Mouse (Mus musculus) ES-Bruce4 (cell line): ENCODE data around the gene Acin1. TPM values are rescaled to one million over a fixed set of nuclear protein-coding genes. Genes with fewer than 3 reads are reported as not detected.

ENCODE experiments used
- H3K27ac ChIP-seq: 2 replicates; pipeline ENCODE4 v1.5.1; 2012; ENCODE audit warnings: low read length, inconsistent platforms; ENCODE audit not compliant: insufficient read depth
- H3K27me3 ChIP-seq: 2 replicates; pipeline ENCODE4 v1.6.1; 2012; ENCODE audit warnings: mild to moderate bottlenecking, low read length, inconsistent platforms; ENCODE audit not compliant: control insufficient read depth, poor library complexity, insufficient read depth, severe bottlenecking
- H3K36me3 ChIP-seq: 2 replicates; pipeline ENCODE4 v1.6.1; 2012; ENCODE audit warnings: inconsistent platforms, mild to moderate bottlenecking, low read length, moderate library complexity; ENCODE audit not compliant: control insufficient read depth, poor library complexity, insufficient read depth, severe bottlenecking
- H3K4me1 ChIP-seq: one replicate; pipeline ENCODE4 v1.8.1; 2011; ENCODE audit warnings: low read length; ENCODE audit not compliant: control insufficient read depth, insufficient read depth
- H3K4me3 ChIP-seq: 2 replicates; pipeline ENCODE4 v1.5.1; 2011; ENCODE audit warnings: low read depth, mild to moderate bottlenecking, low read length
- H3K9ac ChIP-seq: 2 replicates; pipeline ENCODE4 v1.6.1; 2012; ENCODE audit warnings: low read depth, mild to moderate bottlenecking, inconsistent platforms; ENCODE audit not compliant: poor library complexity, severe bottlenecking
- H3K9me3 ChIP-seq: replicated peaks from 2 replicates; pipeline ENCODE4 v1.6.1; 2012; ENCODE audit warnings: mild to moderate bottlenecking, low read length, inconsistent platforms; ENCODE audit not compliant: control insufficient read depth, poor library complexity, insufficient read depth, severe bottlenecking
- CTCF ChIP-seq: IDR thresholded peaks from one replicate; pipeline ENCODE4 v1.8.1; 2011; ENCODE audit warnings: low read depth, low read length
- EP300 ChIP-seq: IDR thresholded peaks from 2 replicates; pipeline ENCODE4 v1.6.1; 2011; ENCODE audit warnings: low read depth, low read length; ENCODE audit not compliant: insufficient read depth
- POLR2A ChIP-seq: IDR thresholded peaks from one replicate; pipeline ENCODE4 v1.8.1; 2011; ENCODE audit warnings: low read length; ENCODE audit not compliant: insufficient read depth
- polyA plus RNA-seq: library from polyadenylated mRNA; stranded (reverse); fragments of >200 nt; gene quantifications from 2 replicates; pipeline ENCODE4 v1.2.4, GENCODE M21; 2011; ENCODE audit warnings: low read depth; ENCODE audit not compliant: missing spikeins, insufficient read depth, insufficient read length

Acin1 gene
- polyA plus RNA-seq, 1 experiment: 299 TPM

- H3K9me3 ChIP-seq: no peaks in the 10 kb centered on the region
- no peaks in the 10 kb centered on the region for H3K36me3 ChIP-seq
- no peak overlapping the region for H3K27ac ChIP-seq
- peak overlapping the region; percentile 60 for H3K9ac ChIP-seq
- H3K4me1 ChIP-seq: peaks cover 6% of the 10 kb centered on the region
- TF ChIP-seq EP300: no peak
- TF ChIP-seq POLR2A: no peak
- no peak for TF ChIP-seq CTCF
- H3K27me3 ChIP-seq: no peaks in the 10 kb centered on the region
- H3K4me3 ChIP-seq: peak overlapping the region; percentile 44
These were observed 91.9 kb downstream of the Acin1 start for GRCm38 (mm10) chr14:54594631-54595414.

- Histone ChIP-seq H3K27me3 (no peaks in the 10 kb centered on the region), H3K36me3 (no peaks in the 10 kb centered on the region), H3K9me3 (no peaks in the 10 kb centered on the region), H3K27ac (no peak overlapping the region), H3K4me1 (peaks cover 6% of the 10 kb centered on the region), H3K9ac (no peak overlapping the region), H3K4me3 (no peak overlapping the region)
- TF ChIP-seq CTCF (peak; percentile 61), EP300 (no peak)
These were observed 92.7 kb downstream of the Acin1 start for GRCm38 (mm10) chr14:54594055-54594454.

DNA sequence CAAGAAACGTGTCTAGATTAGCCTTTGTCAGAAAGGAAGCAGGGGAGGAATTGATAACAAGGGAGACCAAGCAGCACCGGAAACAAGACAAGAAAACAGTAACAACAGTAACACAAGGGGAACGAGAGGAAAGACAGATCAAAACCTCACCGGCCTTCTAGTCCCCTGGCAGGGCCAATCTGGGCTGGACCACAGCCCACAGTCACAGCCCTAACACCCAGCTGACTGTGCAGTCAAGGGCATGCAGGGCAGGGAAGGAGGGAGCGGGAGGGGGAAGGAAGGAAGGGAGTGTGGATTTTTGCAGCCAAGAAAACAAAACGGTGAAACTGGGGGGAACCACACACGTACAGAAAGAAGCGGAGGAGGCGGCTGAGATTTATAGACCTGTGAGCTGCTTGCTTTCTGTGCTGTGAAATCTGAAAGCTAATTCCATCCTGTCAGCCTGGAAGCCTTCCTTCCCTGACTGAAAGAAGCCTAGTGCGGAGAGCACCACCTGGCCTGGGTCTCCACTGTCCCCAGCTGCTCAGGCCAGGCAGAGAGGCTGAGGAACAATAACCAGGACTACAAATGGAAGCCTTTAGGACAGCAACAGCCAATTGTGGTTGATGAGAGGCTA is 94.3 kb downstream of the Acin1 start:
- H3K9ac ChIP-seq: no peak overlapping the region
- H3K27ac ChIP-seq: 0 out of 2 replicates have a peak overlapping the region, but pooled peaks have one; percentile 17
- TF ChIP-seq EP300 (no peak), POLR2A (no peak), CTCF (no peak)
- no peaks in the 10 kb centered on the region for H3K9me3 ChIP-seq
- no peaks in the 10 kb centered on the region for H3K36me3 ChIP-seq
- H3K4me1 ChIP-seq: peaks cover 6% of the 10 kb centered on the region
- no peaks in the 10 kb centered on the region for H3K27me3 ChIP-seq
- no peak overlapping the region for H3K4me3 ChIP-seq

Other genes starting within 250 kb of the Acin1 start
- gene Lrp10, start 222.8 kb downstream of the Acin1 start, polyA plus RNA-seq: 22.9 and 25.8 TPM in 2 replicates
- 2.6 and 4.0 TPM in 2 replicates for gene Rem2, start 210.8 kb downstream of the Acin1 start, polyA plus RNA-seq
- 165 and 183 TPM in 2 replicates for gene Prmt5, start 169.4 kb downstream of the Acin1 start, polyA plus RNA-seq
- 68.6 and 72.3 TPM in 2 replicates for gene Haus4, start 132.3 kb downstream of the Acin1 start, polyA plus RNA-seq
- 112 TPM in 2 replicates for gene Ajuba, start 109.4 kb downstream of the Acin1 start, polyA plus RNA-seq
- 8.4 and 9.2 TPM in 2 replicates for gene 4931414P19Rik, start 80.9 kb downstream of the Acin1 start, polyA plus RNA-seq
- 206 and 225 TPM in 2 replicates for gene Psmb5, start 68.9 kb downstream of the Acin1 start, polyA plus RNA-seq
- 0.21 and 0.64 TPM in 2 replicates for gene Psmb11, start 65.5 kb downstream of the Acin1 start, polyA plus RNA-seq
- not detected in 2 replicates for gene Gm17606, start 46.0 kb downstream of the Acin1 start, polyA plus RNA-seq
- 6.0 and 6.4 TPM in 2 replicates for gene Cdh24, start 45.6 kb downstream of the Acin1 start, polyA plus RNA-seq
- 25.9 and 26.4 TPM in 2 replicates for gene 1700123O20Rik, start 715 bp downstream of the Acin1 start, polyA plus RNA-seq
- 0.42 TPM in 1 of 2 replicates, not detected in the other for gene Gm29776, start 11.9 kb upstream of the Acin1 start, polyA plus RNA-seq
- not detected in 2 replicates for gene Cebpe, start 25.2 kb upstream of the Acin1 start, polyA plus RNA-seq
- gene Slc7a8, start 95.0 kb upstream of the Acin1 start, polyA plus RNA-seq: 2.0 and 2.3 TPM in 2 replicates
- 0.66 and 1.5 TPM in 2 replicates for gene Rnf212b, start 127.2 kb upstream of the Acin1 start, polyA plus RNA-seq
- gene Homez, start 184.0 kb upstream of the Acin1 start, polyA plus RNA-seq: 12.1 and 16.8 TPM in 2 replicates
- gene Ppp1r3e, start 190.6 kb upstream of the Acin1 start, polyA plus RNA-seq: 4.2 and 6.3 TPM in 2 replicates
- 25.0 and 26.8 TPM in 2 replicates for gene Bcl2l2, start 196.4 kb upstream of the Acin1 start, polyA plus RNA-seq
- gene Gm20521, start 196.5 kb upstream of the Acin1 start, polyA plus RNA-seq: not detected in 2 replicates
- 317 and 318 TPM in 2 replicates for gene Pabpn1, start 205.6 kb upstream of the Acin1 start, polyA plus RNA-seq
- 25.9 and 29.0 TPM in 2 replicates for gene Slc22a17, start 226.2 kb upstream of the Acin1 start, polyA plus RNA-seq
- gene Efs, start 239.2 kb upstream of the Acin1 start, polyA plus RNA-seq: 48.3 and 55.8 TPM in 2 replicates
- 1.5 TPM in 1 of 2 replicates, not detected in the other for gene Il25, start 245.8 kb upstream of the Acin1 start, polyA plus RNA-seq
- not detected in 2 replicates for gene Cmtm5, start 249.3 kb upstream of the Acin1 start, polyA plus RNA-seq